In the genomic region with DNA sequence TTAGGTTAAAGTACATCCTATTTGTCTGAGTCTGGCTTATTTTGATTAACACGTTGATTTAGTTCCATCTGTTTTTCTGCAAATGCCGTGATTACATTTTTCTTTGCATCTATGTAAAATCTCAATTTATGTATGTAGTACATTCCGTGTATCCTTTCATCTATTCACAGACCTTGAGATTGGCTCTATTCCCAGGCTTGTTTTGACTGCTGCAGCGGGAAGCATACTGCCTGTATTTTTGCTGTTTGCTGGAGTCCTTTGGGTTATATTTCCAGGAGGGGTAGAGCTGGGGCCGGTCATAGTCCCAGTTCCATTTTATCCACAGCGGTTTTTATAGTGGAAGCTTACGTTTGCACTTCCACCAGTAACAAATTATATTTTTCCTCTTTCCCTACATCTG, we compare ENCODE assay signal across 28 mouse cellular contexts. TPM values are rescaled to one million over a fixed set of nuclear protein-coding genes. Genes with fewer than 3 reads are reported as not detected.
DNase-seq lines count a peak whose midpoint lies in the region; ATAC-seq and TF ChIP-seq lines count a peak whose summit lies in the region.
"Had no signal": no experiment of that assay in that cellular context is flagged by ENCODE, and none has a peak within 500 bp of the region (broad histone marks: within the 10 kb centered on the region; RNA-seq: fewer than 3 reads in every experiment).

No protein-coding gene starts in this region.

- ATAC-seq in embryonic facial prominence, embryonic 14.5 days (ENCODE audit: low read depth) = no peak
- peak; percentile 59; the same call in 1 of the 2 replicates for ATAC-seq in forebrain, embryonic 15.5 days (replicated peaks)
- ATAC-seq in forebrain, embryonic 11.5 days (replicated peaks; ENCODE audit: low FRiP score) = no peak
- peak; percentile 60 for ATAC-seq in forebrain, postnatal 0 days
- ATAC-seq in hindbrain, embryonic 14.5 days (ENCODE audit: low FRiP score) = no peak
- ATAC-seq: activated CD4-positive, CD25-positive, alpha-beta regulatory T cell, adult 4 months; hindbrain, embryonic 16.5 days; intestine, embryonic 15.5 days had no signal

- H3K9me3 ChIP-seq in embryonic facial prominence, embryonic 14.5 days (ENCODE audit: control insufficient read depth, low read length) = no peaks in the 10 kb centered on the region
- H3K9me3 ChIP-seq in embryonic facial prominence, embryonic 10.5 days = no peaks in the 10 kb centered on the region
- no peaks in the 10 kb centered on the region for H3K9me3 ChIP-seq in forebrain, embryonic 15.5 days
- no peaks in the 10 kb centered on the region for H3K9me3 ChIP-seq in forebrain, embryonic 11.5 days (ENCODE audit: control insufficient read depth, low read length)
- no peaks in the 10 kb centered on the region for H3K9me3 ChIP-seq in forebrain, postnatal 0 days (ENCODE audit: low read length)
- H3K9me3 ChIP-seq in hindbrain, embryonic 14.5 days (ENCODE audit: control insufficient read depth, low read length) = no peaks in the 10 kb centered on the region
- H3K9me3 ChIP-seq: embryonic facial prominence, embryonic 15.5 days; heart, embryonic 10.5 days; heart, embryonic 13.5 days; hindbrain, embryonic 12.5 days; intestine, embryonic 15.5 days had no signal

- H3K4me1 ChIP-seq in embryonic facial prominence, embryonic 14.5 days (ENCODE audit: control insufficient read depth, insufficient read depth, low read length) = no peaks in the 10 kb centered on the region
- no peaks in the 10 kb centered on the region for H3K4me1 ChIP-seq in embryonic facial prominence, embryonic 10.5 days
- H3K4me1 ChIP-seq in forebrain, embryonic 15.5 days = peaks cover 7% of the 10 kb centered on the region
- no peaks in the 10 kb centered on the region for H3K4me1 ChIP-seq in forebrain, embryonic 11.5 days (replicated peaks; ENCODE audit: control insufficient read depth, insufficient read depth, low read length)
- no peaks in the 10 kb centered on the region for H3K4me1 ChIP-seq in forebrain, postnatal 0 days (ENCODE audit: insufficient read depth)
- H3K4me1 ChIP-seq in hindbrain, embryonic 14.5 days (replicated peaks; ENCODE audit: control insufficient read depth, insufficient read depth, low read length) = no peaks in the 10 kb centered on the region
- H3K4me1 ChIP-seq: embryonic facial prominence, embryonic 15.5 days; heart, embryonic 10.5 days; hindbrain, embryonic 12.5 days; intestine, embryonic 15.5 days had no signal

- no peak for TF ChIP-seq CTCF in forebrain, postnatal 0 days (IDR thresholded peaks at IDR 0.05; ENCODE audit: low read depth)

- H3K4me2 ChIP-seq in embryonic facial prominence, embryonic 14.5 days (ENCODE audit: low read depth, low read length) = no peak overlapping the region
- no peak overlapping the region for H3K4me2 ChIP-seq in forebrain, embryonic 15.5 days (replicated peaks)
- H3K4me2 ChIP-seq in forebrain, embryonic 11.5 days (ENCODE audit: low read depth, low read length, severe bottlenecking) = no peak overlapping the region
- H3K4me2 ChIP-seq in forebrain, postnatal 0 days (ENCODE audit: low read depth) = no peak overlapping the region
- H3K4me2 ChIP-seq in hindbrain, embryonic 14.5 days (replicated peaks) = no peak overlapping the region
- H3K4me2 ChIP-seq: embryonic facial prominence, embryonic 15.5 days; heart, embryonic 13.5 days; hindbrain, embryonic 12.5 days; intestine, embryonic 15.5 days had no signal

- no peak overlapping the region for H3K9ac ChIP-seq in embryonic facial prominence, embryonic 14.5 days (ENCODE audit: low read depth, low read length)
- H3K9ac ChIP-seq in forebrain, embryonic 15.5 days (replicated peaks) = no peak overlapping the region
- H3K9ac ChIP-seq in forebrain, embryonic 11.5 days (ENCODE audit: low read length) = no peak overlapping the region
- H3K9ac ChIP-seq in forebrain, postnatal 0 days = no peak overlapping the region
- no peak overlapping the region for H3K9ac ChIP-seq in hindbrain, embryonic 14.5 days
- H3K9ac ChIP-seq: embryonic facial prominence, embryonic 15.5 days; heart, embryonic 13.5 days; hindbrain, embryonic 12.5 days; intestine, embryonic 15.5 days had no signal

- H3K36me3 ChIP-seq in embryonic facial prominence, embryonic 14.5 days (ENCODE audit: control insufficient read depth, insufficient read depth, low read length) = no peaks in the 10 kb centered on the region
- H3K36me3 ChIP-seq in embryonic facial prominence, embryonic 10.5 days (replicated peaks) = no peaks in the 10 kb centered on the region
- H3K36me3 ChIP-seq in forebrain, embryonic 15.5 days = no peaks in the 10 kb centered on the region
- H3K36me3 ChIP-seq in forebrain, embryonic 11.5 days (ENCODE audit: control insufficient read depth, insufficient read depth, low read length) = no peaks in the 10 kb centered on the region
- no peaks in the 10 kb centered on the region for H3K36me3 ChIP-seq in forebrain, postnatal 0 days (ENCODE audit: insufficient read depth)
- no peaks in the 10 kb centered on the region for H3K36me3 ChIP-seq in hindbrain, embryonic 14.5 days (replicated peaks; ENCODE audit: control insufficient read depth, insufficient read depth)
- H3K36me3 ChIP-seq: embryonic facial prominence, embryonic 15.5 days; heart, embryonic 10.5 days; heart, embryonic 13.5 days; hindbrain, embryonic 12.5 days; intestine, embryonic 15.5 days had no signal

- DNase-seq in embryonic facial prominence, embryonic 14.5 days (ENCODE audit: low spot score) = peak; percentile 68
- no peak for DNase-seq in embryonic facial prominence, embryonic 10.5 days (ENCODE audit: low spot score)
- DNase-seq in forebrain, embryonic 11.5 days (ENCODE audit: low spot score) = no peak
- peak; percentile 68 for DNase-seq in brain, adult 2 months (ENCODE audit: low read depth, low spot score)
- DNase-seq in forebrain, postnatal 0 days = peak; percentile 63
- no peak for DNase-seq in hindbrain, embryonic 14.5 days (ENCODE audit: low spot score)
- DNase-seq in kidney, adult 18-20 months = no peak
- DNase-seq: adrenal gland, adult 8-10 months; adrenal gland, postnatal 25 days; cerebellum, adult 11-12 months; cerebellum, adult 8-10 months; cerebellum, postnatal 10 days; cerebellum, postnatal 36 days; embryo, embryonic 11 days; gastrocnemius, postnatal 25 days; heart, adult 18-20 months; heart, postnatal 14 days; heart, postnatal 4 days; kidney, adult 11 months; kidney, adult 9 months had no signal

- 43% methylated on average over 7 of the region's 7 CpGs for WGBS in embryonic facial prominence, embryonic 14.5 days
- 85% methylated on average over 7 of the region's 7 CpGs for WGBS in embryonic facial prominence, embryonic 10.5 days
- 25% methylated on average over 7 of the region's 7 CpGs for WGBS in forebrain, embryonic 15.5 days
- WGBS in forebrain, embryonic 11.5 days = 87% methylated on average over 7 of the region's 7 CpGs
- whole genome bisulfite sequencing in forebrain, postnatal 0 days = 20% methylated on average over 7 of the region's 7 CpGs
- WGBS in hindbrain, embryonic 14.5 days = 77% methylated on average over 7 of the region's 7 CpGs

- H3K4me3 ChIP-seq in embryonic facial prominence, embryonic 14.5 days (ENCODE audit: low read depth, low read length) = no peak overlapping the region
- no peak overlapping the region for H3K4me3 ChIP-seq in embryonic facial prominence, embryonic 10.5 days
- H3K4me3 ChIP-seq in forebrain, embryonic 15.5 days = no peak overlapping the region
- no peak overlapping the region for H3K4me3 ChIP-seq in forebrain, embryonic 11.5 days (ENCODE audit: low read depth, low read length)
- H3K4me3 ChIP-seq in forebrain, postnatal 0 days (ENCODE audit: low read depth, low read length) = no peak overlapping the region
- H3K4me3 ChIP-seq in hindbrain, embryonic 14.5 days (replicated peaks; ENCODE audit: low read length) = no peak overlapping the region
- H3K4me3 ChIP-seq: embryonic facial prominence, embryonic 15.5 days; heart, embryonic 10.5 days; heart, embryonic 13.5 days; hindbrain, embryonic 12.5 days; intestine, embryonic 15.5 days had no signal

- no peaks in the 10 kb centered on the region for H3K27me3 ChIP-seq in embryonic facial prominence, embryonic 14.5 days (replicated peaks; ENCODE audit: control insufficient read depth, insufficient read depth, low read length)
- no peaks in the 10 kb centered on the region for H3K27me3 ChIP-seq in embryonic facial prominence, embryonic 10.5 days (replicated peaks; ENCODE audit: low read depth, poor library complexity, severe bottlenecking)
- H3K27me3 ChIP-seq in forebrain, embryonic 15.5 days = no peaks in the 10 kb centered on the region
- no peaks in the 10 kb centered on the region for H3K27me3 ChIP-seq in forebrain, embryonic 11.5 days (ENCODE audit: control insufficient read depth, insufficient read depth, low read length)
- no peaks in the 10 kb centered on the region for H3K27me3 ChIP-seq in forebrain, postnatal 0 days (ENCODE audit: insufficient read depth, low read length)
- H3K27me3 ChIP-seq in hindbrain, embryonic 14.5 days (ENCODE audit: control insufficient read depth, insufficient read depth, low read length) = no peaks in the 10 kb centered on the region
- H3K27me3 ChIP-seq: embryonic facial prominence, embryonic 15.5 days; heart, embryonic 13.5 days; hindbrain, embryonic 12.5 days; intestine, embryonic 15.5 days had no signal

- no peak overlapping the region for H3K27ac ChIP-seq in embryonic facial prominence, embryonic 14.5 days (replicated peaks; ENCODE audit: low read depth, low read length)
- no peak overlapping the region for H3K27ac ChIP-seq in embryonic facial prominence, embryonic 10.5 days (replicated peaks)
- peak overlapping the region; percentile 57; the same call in 1 of the 2 replicates for H3K27ac ChIP-seq in forebrain, embryonic 15.5 days (replicated peaks)
- no peak overlapping the region for H3K27ac ChIP-seq in forebrain, embryonic 11.5 days (ENCODE audit: low read depth, low read length)
- no peak overlapping the region for H3K27ac ChIP-seq in forebrain, postnatal 0 days (ENCODE audit: low read depth, low read length)
- no peak overlapping the region for H3K27ac ChIP-seq in hindbrain, embryonic 14.5 days
- H3K27ac ChIP-seq: embryonic facial prominence, embryonic 15.5 days; heart, embryonic 10.5 days; heart, embryonic 13.5 days; hindbrain, embryonic 12.5 days; intestine, embryonic 15.5 days had no signal

RNA-seq across cellular contexts. Expression of gene Asb5, which starts 26.3 kb away (rescaled TPM):
- 4.9 and 6.8 TPM in 2 replicates for polyA plus RNA-seq in embryonic facial prominence, embryonic 14.5 days (2014; fragmentation: Nextera tagmentation; extraction: Ambion mirVana)
- 4.8 and 7.1 TPM in 2 replicates for polyA plus RNA-seq in embryonic facial prominence, embryonic 10.5 days (2016; fragmentation: Nextera tagmentation; extraction: Ambion mirVana)
- 6.1 and 7.7 TPM in 2 replicates for polyA plus RNA-seq in forebrain, embryonic 15.5 days (2015; fragmentation: Nextera tagmentation; extraction: Ambion mirVana)
- polyA plus RNA-seq in forebrain, embryonic 11.5 days (2014; fragmentation: Nextera tagmentation; extraction: Ambion mirVana) = 4.2 and 8.2 TPM in 2 replicates
- total RNA-seq in forebrain, postnatal 0 days (2014; rRNA removed) = 1.8 and 2.2 TPM in 2 replicates
- polyA plus RNA-seq in forebrain, postnatal 0 days (2015; fragmentation: Nextera tagmentation; extraction: Ambion mirVana) = 8.4 and 10.2 TPM in 2 replicates
- polyA plus RNA-seq in hindbrain, embryonic 14.5 days (2014; fragmentation: Nextera tagmentation; extraction: Ambion mirVana) = 6.4 and 9.8 TPM in 2 replicates
- polyA plus RNA-seq: activated CD4-positive, CD25-positive, alpha-beta regulatory T cell, adult 4 months had no signal

RNA-seq across cellular contexts. Expression of gene Spcs3, which starts 26.7 kb away (rescaled TPM):
- 84.5 and 88.0 TPM in 2 replicates for polyA plus RNA-seq in embryonic facial prominence, embryonic 14.5 days (2014; fragmentation: Nextera tagmentation; extraction: Ambion mirVana)
- 87.2 and 88.3 TPM in 2 replicates for polyA plus RNA-seq in embryonic facial prominence, embryonic 10.5 days (2016; fragmentation: Nextera tagmentation; extraction: Ambion mirVana)
- 58.9 and 60.6 TPM in 2 replicates for polyA plus RNA-seq in forebrain, embryonic 15.5 days (2015; fragmentation: Nextera tagmentation; extraction: Ambion mirVana)
- polyA plus RNA-seq in forebrain, embryonic 11.5 days (2014; fragmentation: Nextera tagmentation; extraction: Ambion mirVana) = 84.3 and 85.8 TPM in 2 replicates
- total RNA-seq in forebrain, postnatal 0 days (2014; rRNA removed) = 39.4 and 48.5 TPM in 2 replicates
- 29.9 and 39.3 TPM in 2 replicates for polyA plus RNA-seq in forebrain, postnatal 0 days (2015; fragmentation: Nextera tagmentation; extraction: Ambion mirVana)
- polyA plus RNA-seq in hindbrain, embryonic 14.5 days (2014; fragmentation: Nextera tagmentation; extraction: Ambion mirVana) = 47.8 and 52.0 TPM in 2 replicates

Comparison
In these comparisons a context has a peak if more than half of its experiments do, and no peak if none do; other contexts are left out.
1. ATAC-seq: peak in forebrain, embryonic 15.5 days (single experiment) and forebrain, postnatal 0 days (single experiment); none in embryonic facial prominence, embryonic 14.5 days (single experiment), forebrain, embryonic 11.5 days (single experiment) and hindbrain, embryonic 14.5 days (single experiment).
2. DNase-seq: peak in embryonic facial prominence, embryonic 14.5 days (single experiment), brain, adult 2 months (single experiment) and forebrain, postnatal 0 days (single experiment); none in embryonic facial prominence, embryonic 10.5 days (single experiment), forebrain, embryonic 11.5 days (single experiment), hindbrain, embryonic 14.5 days (single experiment) and kidney, adult 18-20 months (single experiment).